Mouse (Mus musculus): ENCODE results near the gene Ascc3. TPM values are rescaled to one million over a fixed set of nuclear protein-coding genes. Genes with fewer than 3 reads are reported as not detected.

The Ascc3 gene
- polyA plus RNA-seq, 1 experiment = 28.7 TPM

GRCm38 (mm10) chr10:50773846-50774245, 181.4 kb downstream of the Ascc3 start:
- TF ChIP-seq POLR2A (IDR thresholded peaks at IDR 0.05; ENCODE audit: control insufficient read depth, extremely low read depth, insufficient read depth, low read length, poor library complexity) (no peak), CTCF (IDR thresholded peaks at IDR 0.05; ENCODE audit: borderline replicate concordance, control insufficient read depth, extremely low read depth, insufficient read depth, low read length, poor library complexity) (no peak)
- H3K4me1 ChIP-seq (replicated peaks; ENCODE audit: control insufficient read depth, insufficient read depth, low read length) = no peaks in the 10 kb centered on the region
- no peak overlapping the region for H3K4me3 ChIP-seq (ENCODE audit: control insufficient read depth, insufficient read depth, low read length)
- no peak overlapping the region for H3K27ac ChIP-seq (ENCODE audit: control insufficient read depth, insufficient read depth, low read length)
- 96% methylated on average over 2 of the region's 2 CpGs for whole genome bisulfite sequencing
- DNase-seq = no peak
- H3K36me3 ChIP-seq (ENCODE audit: control insufficient read depth, insufficient read depth, low read length) = no peaks in the 10 kb centered on the region
- H3K27me3 ChIP-seq (ENCODE audit: control insufficient read depth, insufficient read depth, low read length) = no peaks in the 10 kb centered on the region

GRCm38 (mm10) chr10:50792840-50793239, 200.4 kb downstream of the Ascc3 start:
- no peaks in the 10 kb centered on the region for H3K4me1 ChIP-seq (replicated peaks; ENCODE audit: control insufficient read depth, insufficient read depth, low read length)
- H3K4me3 ChIP-seq (ENCODE audit: control insufficient read depth, insufficient read depth, low read length) = no peak overlapping the region
- DNase-seq = no peak
- WGBS = 98% methylated on average over 5 of the region's 5 CpGs
- no peak overlapping the region for H3K27ac ChIP-seq (ENCODE audit: control insufficient read depth, insufficient read depth, low read length)
- no peaks in the 10 kb centered on the region for H3K36me3 ChIP-seq (ENCODE audit: control insufficient read depth, insufficient read depth, low read length)
- TF ChIP-seq CTCF (IDR thresholded peaks at IDR 0.05; ENCODE audit: borderline replicate concordance, control insufficient read depth, extremely low read depth, insufficient read depth, low read length, poor library complexity) = no peak
- no peak for TF ChIP-seq POLR2A (IDR thresholded peaks at IDR 0.05; ENCODE audit: control insufficient read depth, extremely low read depth, insufficient read depth, low read length, poor library complexity)
- H3K27me3 ChIP-seq (ENCODE audit: control insufficient read depth, insufficient read depth, low read length) = no peaks in the 10 kb centered on the region

DNA sequence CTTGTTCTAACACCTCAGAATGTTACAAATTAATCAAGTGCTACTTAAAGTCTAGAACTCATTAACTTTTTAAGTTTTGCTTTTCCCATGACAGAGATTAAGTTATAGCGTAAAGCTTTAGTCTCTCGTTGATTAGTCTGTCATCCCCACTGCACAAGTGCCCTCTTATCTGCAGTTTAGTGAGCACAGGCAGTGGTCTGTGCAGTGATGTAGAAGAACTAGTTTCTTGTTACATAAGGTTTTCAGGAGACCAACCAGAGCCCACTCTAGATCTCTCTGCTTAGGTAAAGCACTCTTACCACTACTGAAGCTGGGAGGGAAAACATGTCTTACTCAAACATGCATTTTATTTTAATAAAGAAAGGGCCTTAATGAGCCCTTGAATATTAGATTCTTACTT, 209.1 kb downstream of the Ascc3 start:
- DNase-seq = no peak
- Histone ChIP-seq H3K4me1 (replicated peaks; ENCODE audit: control insufficient read depth, insufficient read depth, low read length) (no peaks in the 10 kb centered on the region), H3K4me3 (ENCODE audit: control insufficient read depth, insufficient read depth, low read length) (no peak overlapping the region), H3K27me3 (ENCODE audit: control insufficient read depth, insufficient read depth, low read length) (no peaks in the 10 kb centered on the region), H3K27ac (ENCODE audit: control insufficient read depth, insufficient read depth, low read length) (no peak overlapping the region), H3K36me3 (ENCODE audit: control insufficient read depth, insufficient read depth, low read length) (no peaks in the 10 kb centered on the region)
- TF ChIP-seq CTCF (IDR thresholded peaks at IDR 0.05; ENCODE audit: borderline replicate concordance, control insufficient read depth, extremely low read depth, insufficient read depth, low read length, poor library complexity) (no peak), POLR2A (IDR thresholded peaks at IDR 0.05; ENCODE audit: control insufficient read depth, extremely low read depth, insufficient read depth, low read length, poor library complexity) (no peak)
- 95% methylated on average over 2 of the region's 2 CpGs for WGBS

DNA sequence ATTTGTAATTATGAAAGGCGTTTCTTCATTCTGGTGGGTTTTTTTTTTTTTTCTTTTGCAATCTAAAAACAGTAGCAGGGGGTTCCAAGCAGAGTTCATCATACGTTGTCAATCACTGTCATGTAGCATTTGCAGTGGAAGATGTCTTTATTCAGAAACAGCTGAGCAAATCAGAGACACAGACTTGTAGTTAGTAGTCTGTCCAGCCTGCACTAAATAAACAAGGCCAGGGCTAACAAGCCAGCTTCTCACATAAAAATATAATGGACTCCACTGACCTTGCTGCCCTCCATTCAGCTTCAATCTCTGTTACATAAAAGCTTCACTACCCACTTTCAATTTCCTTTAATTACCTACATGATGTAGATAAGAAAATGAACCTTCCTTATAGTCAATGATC, 209.9 kb downstream of the Ascc3 start:
- TF ChIP-seq CTCF (IDR thresholded peaks at IDR 0.05; ENCODE audit: borderline replicate concordance, control insufficient read depth, extremely low read depth, insufficient read depth, low read length, poor library complexity) = no peak
- no peak for TF ChIP-seq POLR2A (IDR thresholded peaks at IDR 0.05; ENCODE audit: control insufficient read depth, extremely low read depth, insufficient read depth, low read length, poor library complexity)
- no peak overlapping the region for H3K27ac ChIP-seq (ENCODE audit: control insufficient read depth, insufficient read depth, low read length)
- H3K4me3 ChIP-seq (ENCODE audit: control insufficient read depth, insufficient read depth, low read length) = no peak overlapping the region
- no peak for DNase-seq
- H3K27me3 ChIP-seq (ENCODE audit: control insufficient read depth, insufficient read depth, low read length) = no peaks in the 10 kb centered on the region
- H3K4me1 ChIP-seq (replicated peaks; ENCODE audit: control insufficient read depth, insufficient read depth, low read length) = no peaks in the 10 kb centered on the region
- no peaks in the 10 kb centered on the region for H3K36me3 ChIP-seq (ENCODE audit: control insufficient read depth, insufficient read depth, low read length)
- 100% methylated on average over 2 of the region's 2 CpGs for WGBS

- Histone ChIP-seq H3K36me3 (ENCODE audit: control insufficient read depth, insufficient read depth, low read length) (no peaks in the 10 kb centered on the region), H3K27me3 (ENCODE audit: control insufficient read depth, insufficient read depth, low read length) (no peaks in the 10 kb centered on the region), H3K27ac (ENCODE audit: control insufficient read depth, insufficient read depth, low read length) (no peak overlapping the region), H3K4me3 (ENCODE audit: control insufficient read depth, insufficient read depth, low read length) (no peak overlapping the region), H3K4me1 (replicated peaks; ENCODE audit: control insufficient read depth, insufficient read depth, low read length) (no peaks in the 10 kb centered on the region)
- WGBS = 94% methylated on average over 2 of the region's 2 CpGs
- TF ChIP-seq CTCF (IDR thresholded peaks at IDR 0.05; ENCODE audit: borderline replicate concordance, control insufficient read depth, extremely low read depth, insufficient read depth, low read length, poor library complexity) (no peak), POLR2A (IDR thresholded peaks at IDR 0.05; ENCODE audit: control insufficient read depth, extremely low read depth, insufficient read depth, low read length, poor library complexity) (no peak)
- DNase-seq = no peak
Measured at GRCm38 (mm10) chr10:50806166-50806565, 213.7 kb downstream of the Ascc3 start.

GRCm38 (mm10) chr10:50822363-50822762, 229.9 kb downstream of the Ascc3 start:
- no peaks in the 10 kb centered on the region for H3K4me1 ChIP-seq (replicated peaks; ENCODE audit: control insufficient read depth, insufficient read depth, low read length)
- no peak for TF ChIP-seq POLR2A (IDR thresholded peaks at IDR 0.05; ENCODE audit: control insufficient read depth, extremely low read depth, insufficient read depth, low read length, poor library complexity)
- no peak for TF ChIP-seq CTCF (IDR thresholded peaks at IDR 0.05; ENCODE audit: borderline replicate concordance, control insufficient read depth, extremely low read depth, insufficient read depth, low read length, poor library complexity)
- no peaks in the 10 kb centered on the region for H3K27me3 ChIP-seq (ENCODE audit: control insufficient read depth, insufficient read depth, low read length)
- DNase-seq = no peak
- no peak overlapping the region for H3K4me3 ChIP-seq (ENCODE audit: control insufficient read depth, insufficient read depth, low read length)
- WGBS = 98% methylated on average over 1 of the region's 1 CpGs
- peaks cover 10% of the 10 kb centered on the region; the same call in 1 of the 2 replicates for H3K36me3 ChIP-seq (ENCODE audit: control insufficient read depth, insufficient read depth, low read length)
- H3K27ac ChIP-seq (ENCODE audit: control insufficient read depth, insufficient read depth, low read length) = no peak overlapping the region

GRCm38 (mm10) chr10:50826829-50827228, 234.4 kb downstream of the Ascc3 start:
- Histone ChIP-seq H3K4me3 (ENCODE audit: control insufficient read depth, insufficient read depth, low read length) (no peak overlapping the region), H3K4me1 (replicated peaks; ENCODE audit: control insufficient read depth, insufficient read depth, low read length) (no peaks in the 10 kb centered on the region), H3K36me3 (ENCODE audit: control insufficient read depth, insufficient read depth, low read length) (peaks cover 10% of the 10 kb centered on the region; the same call in 1 of the 2 replicates), H3K27me3 (ENCODE audit: control insufficient read depth, insufficient read depth, low read length) (no peaks in the 10 kb centered on the region), H3K27ac (ENCODE audit: control insufficient read depth, insufficient read depth, low read length) (no peak overlapping the region)
- no peak for DNase-seq
- no peak for TF ChIP-seq POLR2A (IDR thresholded peaks at IDR 0.05; ENCODE audit: control insufficient read depth, extremely low read depth, insufficient read depth, low read length, poor library complexity)
- no peak for TF ChIP-seq CTCF (IDR thresholded peaks at IDR 0.05; ENCODE audit: borderline replicate concordance, control insufficient read depth, extremely low read depth, insufficient read depth, low read length, poor library complexity)
